Comparison of ENCODE assay signal across 34 mouse cellular contexts in genomic region chr1:125943305-125943704, GRCm38 (mm10). TPM values are rescaled to one million over a fixed set of nuclear protein-coding genes. Genes with fewer than 3 reads are reported as not detected.
"Had no signal": no experiment of that assay in that cellular context is flagged by ENCODE, and none has a peak within 500 bp of the region (broad histone marks: within the 10 kb centered on the region; RNA-seq: fewer than 3 reads in every experiment).

No protein-coding gene starts in this region.

- DNase-seq: heart, postnatal 10 days; heart, postnatal 36 days; heart, postnatal 4 days; kidney, adult 11 months; kidney, adult 18-20 months; kidney, adult 2 months; kidney, adult 8-10 months; kidney, adult 9 months; kidney, postnatal 10 days; kidney, postnatal 14 days; kidney, postnatal 25 days; kidney, postnatal 36 days; kidney, postnatal 4 days; layer of hippocampus, adult 9-11 months; layer of hippocampus, postnatal 36 days had no signal

- H3K4me1 ChIP-seq: heart, embryonic 10.5 days; heart, embryonic 12.5 days; heart, embryonic 13.5 days; heart, embryonic 15.5 days; hindbrain, embryonic 10.5 days; hindbrain, embryonic 12.5 days; intestine, embryonic 15.5 days; kidney, embryonic 15.5 days had no signal

- ATAC-seq: hindbrain, embryonic 16.5 days; hindbrain, postnatal 0 days; inflammation-experienced regulatory T-cells, adult 6 months; intestine, embryonic 15.5 days; intestine, postnatal 0 days had no signal

- H3K9ac ChIP-seq: heart, embryonic 12.5 days; heart, embryonic 13.5 days; heart, embryonic 15.5 days; hindbrain, embryonic 12.5 days; hindbrain, embryonic 13.5 days; hindbrain, embryonic 14.5 days; hindbrain, embryonic 15.5 days; intestine, embryonic 15.5 days; kidney, embryonic 15.5 days had no signal

- H3K9me3 ChIP-seq: heart, embryonic 10.5 days; heart, embryonic 12.5 days; heart, embryonic 13.5 days; heart, embryonic 15.5 days; hindbrain, embryonic 10.5 days; hindbrain, embryonic 12.5 days; hindbrain, embryonic 13.5 days; hindbrain, embryonic 15.5 days; intestine, embryonic 15.5 days; kidney, embryonic 15.5 days had no signal

- H3K4me2 ChIP-seq: heart, embryonic 11.5 days; heart, embryonic 12.5 days; heart, embryonic 13.5 days; heart, embryonic 15.5 days; hindbrain, embryonic 12.5 days; hindbrain, embryonic 13.5 days; hindbrain, embryonic 14.5 days; hindbrain, embryonic 15.5 days; intestine, embryonic 15.5 days; kidney, embryonic 15.5 days had no signal

- H3K27me3 ChIP-seq: heart, embryonic 12.5 days; heart, embryonic 13.5 days; heart, embryonic 15.5 days; hindbrain, embryonic 12.5 days; hindbrain, embryonic 13.5 days; hindbrain, embryonic 15.5 days; intestine, embryonic 15.5 days; kidney, embryonic 15.5 days had no signal

- H3K27ac ChIP-seq: heart, embryonic 10.5 days; heart, embryonic 13.5 days; heart, embryonic 15.5 days; hindbrain, embryonic 10.5 days; hindbrain, embryonic 12.5 days; hindbrain, embryonic 13.5 days; hindbrain, embryonic 14.5 days; hindbrain, embryonic 15.5 days; hindbrain, postnatal 0 days; intestine, embryonic 15.5 days; kidney, embryonic 15.5 days; kidney, postnatal 0 days; layer of hippocampus, adult 2 months had no signal

- H3K36me3 ChIP-seq: heart, embryonic 10.5 days; heart, embryonic 12.5 days; heart, embryonic 13.5 days; heart, embryonic 15.5 days; hindbrain, embryonic 10.5 days; hindbrain, embryonic 12.5 days; hindbrain, embryonic 13.5 days; hindbrain, embryonic 15.5 days; intestine, embryonic 15.5 days; kidney, embryonic 15.5 days had no signal

- H3K4me3 ChIP-seq: heart, embryonic 10.5 days; heart, embryonic 12.5 days; heart, embryonic 13.5 days; heart, embryonic 15.5 days; hindbrain, embryonic 10.5 days; hindbrain, embryonic 12.5 days; hindbrain, embryonic 13.5 days; hindbrain, embryonic 15.5 days; intestine, embryonic 15.5 days; kidney, embryonic 15.5 days; layer of hippocampus, adult 2 months had no signal

RNA-seq across cellular contexts. Expression of gene Lypd1, which starts 30.4 kb away (rescaled TPM):
- total RNA-seq: hematopoietic stem cell, adult 5-6 weeks had no signal
- polyA plus RNA-seq: inflammation-experienced regulatory T-cells, adult 6 months had no signal
